12 mouse cellular contexts compared by ENCODE assay signal in the genomic region with DNA sequence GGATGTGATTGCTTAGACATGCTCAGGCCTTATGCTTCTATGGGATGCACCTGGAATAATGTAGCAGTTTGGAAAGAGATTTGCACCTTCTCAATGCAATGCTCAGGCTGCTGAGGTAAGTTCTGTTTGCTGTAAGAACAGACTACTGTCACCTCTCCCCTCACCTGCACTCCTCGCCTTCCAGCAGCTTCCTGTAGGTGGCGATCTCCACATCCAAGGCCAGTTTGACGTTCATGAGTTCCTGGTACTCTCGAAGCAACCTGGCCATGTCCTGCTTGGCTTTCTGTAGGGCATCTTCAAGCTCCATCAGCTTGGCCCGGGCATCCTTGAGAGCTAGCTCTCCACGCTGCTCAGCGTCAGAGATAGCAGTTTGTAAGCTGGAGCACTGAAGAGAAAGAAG. TPM values are rescaled to one million over a fixed set of nuclear protein-coding genes. Genes with fewer than 3 reads are reported as not detected.
A peak's percentile ranks its signal among the peaks of the same experiment; 100 is the strongest.
DNase-seq lines count a peak whose midpoint lies in the region; ATAC-seq and TF ChIP-seq lines count a peak whose summit lies in the region.
"Had no signal": no experiment of that assay in that cellular context is flagged by ENCODE, and none has a peak within 500 bp of the region (broad histone marks: within the 10 kb centered on the region; RNA-seq: fewer than 3 reads in every experiment).

No protein-coding gene starts in this region.

- no peaks in the 10 kb centered on the region for H3K27me3 ChIP-seq in kidney, embryonic 16.5 days (ENCODE audit: insufficient read depth, low read length)
- H3K27me3 ChIP-seq in thymus, adult 2 months (ENCODE audit: control insufficient read depth, insufficient read depth, low read length): no peaks in the 10 kb centered on the region
- peaks cover 2% of the 10 kb centered on the region; the same call in 1 of the 2 replicates for H3K27me3 ChIP-seq in hindbrain, embryonic 13.5 days
- H3K27me3 ChIP-seq: midbrain, embryonic 13.5 days had no signal

- TF ChIP-seq POLR2A in thymus, adult 2 months (IDR thresholded peaks at IDR 0.05; ENCODE audit: control insufficient read depth, extremely low read depth, insufficient read depth, low read length, poor library complexity): no peak
- no peak for TF ChIP-seq POLR2A in cortical plate, adult 2 months (IDR thresholded peaks at IDR 0.05; ENCODE audit: extremely low read depth, insufficient read depth, low read length)

- no peaks in the 10 kb centered on the region for H3K36me3 ChIP-seq in kidney, embryonic 16.5 days (ENCODE audit: insufficient read depth, low read length)
- H3K36me3 ChIP-seq in thymus, adult 2 months (ENCODE audit: control insufficient read depth, insufficient read depth, low read length): no peaks in the 10 kb centered on the region
- no peaks in the 10 kb centered on the region for H3K36me3 ChIP-seq in hindbrain, embryonic 13.5 days
- H3K36me3 ChIP-seq: limb, embryonic 12.5 days; midbrain, embryonic 13.5 days had no signal

- H3K4me1 ChIP-seq in kidney, embryonic 16.5 days (ENCODE audit: insufficient read depth, low read length): no peaks in the 10 kb centered on the region
- no peaks in the 10 kb centered on the region for H3K4me1 ChIP-seq in thymus, adult 2 months (replicated peaks; ENCODE audit: control insufficient read depth, insufficient read depth, low read length)
- no peaks in the 10 kb centered on the region for H3K4me1 ChIP-seq in cortical plate, adult 2 months (ENCODE audit: control insufficient read depth, insufficient read depth, low read length)
- H3K4me1 ChIP-seq in hindbrain, embryonic 13.5 days (replicated peaks): no peaks in the 10 kb centered on the region
- H3K4me1 ChIP-seq: midbrain, embryonic 13.5 days had no signal

- ATAC-seq in kidney, embryonic 16.5 days (ENCODE audit: low FRiP score, low TSS enrichment): no peak
- ATAC-seq in hindbrain, embryonic 13.5 days (ENCODE audit: low FRiP score): no peak
- ATAC-seq: midbrain, embryonic 13.5 days had no signal

- peak; percentile 45; the same call in 1 of the 2 replicates for TF ChIP-seq CTCF in thymus, adult 2 months (IDR thresholded peaks at IDR 0.05; ENCODE audit: borderline replicate concordance, control insufficient read depth, extremely low read depth, insufficient read depth, low read length, poor library complexity)
- TF ChIP-seq CTCF in cortical plate, adult 2 months (IDR thresholded peaks at IDR 0.05; ENCODE audit: extremely low read depth, insufficient read depth, low read length): peak; percentile 24; the same call in 1 of the 2 replicates

- WGBS in kidney, embryonic 16.5 days: 53% methylated on average over 7 of the region's 7 CpGs
- 45% methylated on average over 7 of the region's 7 CpGs for WGBS in thymus, adult 2 months
- WGBS in hindbrain, embryonic 13.5 days: 50% methylated on average over 7 of the region's 7 CpGs

- H3K4me3 ChIP-seq in kidney, embryonic 16.5 days (ENCODE audit: low read length): no peak overlapping the region
- H3K4me3 ChIP-seq in thymus, adult 2 months (ENCODE audit: control insufficient read depth, insufficient read depth, low read length): no peak overlapping the region
- no peak overlapping the region for H3K4me3 ChIP-seq in cortical plate, adult 2 months (ENCODE audit: insufficient read depth, low read length)
- H3K4me3 ChIP-seq in hindbrain, embryonic 13.5 days: no peak overlapping the region
- H3K4me3 ChIP-seq: limb, embryonic 12.5 days; midbrain, embryonic 13.5 days had no signal

- no peak overlapping the region for H3K4me2 ChIP-seq in kidney, embryonic 16.5 days (replicated peaks; ENCODE audit: low read depth, low read length)
- no peak overlapping the region for H3K4me2 ChIP-seq in hindbrain, embryonic 13.5 days
- H3K4me2 ChIP-seq: limb, embryonic 12.5 days; midbrain, embryonic 13.5 days had no signal

- DNase-seq in kidney, adult 18-20 months: peak; percentile 24
- peak; percentile 11 for DNase-seq in thymus, adult 2 months
- DNase-seq in thymus, postnatal 0 days (ENCODE audit: low spot score): no peak
- DNase-seq in thymus, postnatal 36 days: peak; percentile 10 to 11
- DNase-seq in layer of hippocampus, adult 18-20 months (ENCODE audit: low spot score in 2 of 2): no peak

- H3K27ac ChIP-seq in kidney, embryonic 16.5 days (ENCODE audit: low read length): no peak overlapping the region
- no peak overlapping the region for H3K27ac ChIP-seq in thymus, adult 2 months (ENCODE audit: control insufficient read depth, insufficient read depth, low read length)
- H3K27ac ChIP-seq in cortical plate, adult 2 months (ENCODE audit: insufficient read depth, low read length): no peak overlapping the region
- H3K27ac ChIP-seq in hindbrain, embryonic 13.5 days: no peak overlapping the region
- H3K27ac ChIP-seq: limb, embryonic 12.5 days; midbrain, embryonic 13.5 days had no signal

- H3K9me3 ChIP-seq in kidney, embryonic 16.5 days (ENCODE audit: low read length): no peaks in the 10 kb centered on the region
- H3K9me3 ChIP-seq in hindbrain, embryonic 13.5 days: no peaks in the 10 kb centered on the region
- H3K9me3 ChIP-seq: limb, embryonic 12.5 days; midbrain, embryonic 13.5 days had no signal

- no peak overlapping the region for H3K9ac ChIP-seq in kidney, embryonic 16.5 days (replicated peaks; ENCODE audit: low read length)
- no peak overlapping the region for H3K9ac ChIP-seq in hindbrain, embryonic 13.5 days
- H3K9ac ChIP-seq: limb, embryonic 12.5 days; midbrain, embryonic 13.5 days had no signal

RNA-seq across cellular contexts. Expression of gene Krt90, which starts 5.0 kb away (rescaled TPM):
- 0.10 and 0.15 TPM in 2 replicates for polyA plus RNA-seq in kidney, embryonic 16.5 days (2015; fragmentation: Nextera tagmentation; extraction: Ambion mirVana)
- 0.09 and 0.16 TPM in 2 replicates for polyA plus RNA-seq in thymus, adult 2 months (2012; rRNA removed)
- 0.06 and 0.18 TPM in 2 replicates for polyA plus RNA-seq in thymus, postnatal 0 days (2015; fragmentation: Nextera tagmentation; extraction: Ambion mirVana)
- 0.04 TPM in 1 of 2 replicates, not detected in the other for polyA plus RNA-seq in cortical plate, adult 2 months (2012; rRNA removed)
- polyA plus RNA-seq in hindbrain, embryonic 13.5 days (2015; fragmentation: Nextera tagmentation; extraction: Ambion mirVana): 0.08 TPM in 1 of 2 replicates, not detected in the other
- total RNA-seq in layer of hippocampus, adult 18-20 months (2021): not detected
- total RNA-seq: granulocyte monocyte progenitor cell, adult 5-6 weeks had no signal
- polyA plus RNA-seq: midbrain, embryonic 13.5 days had no signal

RNA-seq across cellular contexts. Expression of gene Krt75, which starts 5.9 kb away (rescaled TPM):
- polyA plus RNA-seq in kidney, embryonic 16.5 days (2015; fragmentation: Nextera tagmentation; extraction: Ambion mirVana): 0.27 and 0.32 TPM in 2 replicates
- polyA plus RNA-seq in thymus, adult 2 months (2012; rRNA removed): 0.49 and 0.82 TPM in 2 replicates
- 0.21 and 0.27 TPM in 2 replicates for polyA plus RNA-seq in thymus, postnatal 0 days (2015; fragmentation: Nextera tagmentation; extraction: Ambion mirVana)
- not detected in 2 replicates for polyA plus RNA-seq in cortical plate, adult 2 months (2012; rRNA removed)
- polyA plus RNA-seq in hindbrain, embryonic 13.5 days (2015; fragmentation: Nextera tagmentation; extraction: Ambion mirVana): 0.05 and 0.13 TPM in 2 replicates
- not detected for total RNA-seq in layer of hippocampus, adult 18-20 months (2021)
- total RNA-seq: granulocyte monocyte progenitor cell, adult 5-6 weeks had no signal
- polyA plus RNA-seq: intestine, embryonic 14.5 days had no signal

RNA-seq across cellular contexts. Expression of gene Krt82, which starts 17.3 kb away (rescaled TPM):
- polyA plus RNA-seq in kidney, embryonic 16.5 days (2015; fragmentation: Nextera tagmentation; extraction: Ambion mirVana): not detected in 2 replicates
- 0.05 and 0.13 TPM in 2 replicates for polyA plus RNA-seq in thymus, adult 2 months (2012; rRNA removed)
- 0.05 and 0.08 TPM in 2 replicates for polyA plus RNA-seq in thymus, postnatal 0 days (2015; fragmentation: Nextera tagmentation; extraction: Ambion mirVana)
- not detected in 2 replicates for polyA plus RNA-seq in cortical plate, adult 2 months (2012; rRNA removed)
- polyA plus RNA-seq in hindbrain, embryonic 13.5 days (2015; fragmentation: Nextera tagmentation; extraction: Ambion mirVana): not detected in 2 replicates
- total RNA-seq in layer of hippocampus, adult 18-20 months (2021): not detected
- total RNA-seq: granulocyte monocyte progenitor cell, adult 5-6 weeks had no signal
- polyA plus RNA-seq: intestine, embryonic 14.5 days; limb, embryonic 12.5 days; midbrain, embryonic 13.5 days had no signal

RNA-seq across cellular contexts. Expression of gene Krt84, which starts 35.2 kb away (rescaled TPM):
- not detected in 2 replicates for polyA plus RNA-seq in kidney, embryonic 16.5 days (2015; fragmentation: Nextera tagmentation; extraction: Ambion mirVana)
- polyA plus RNA-seq in thymus, adult 2 months (2012; rRNA removed): 2.2 and 2.9 TPM in 2 replicates
- 0.29 and 0.31 TPM in 2 replicates for polyA plus RNA-seq in thymus, postnatal 0 days (2015; fragmentation: Nextera tagmentation; extraction: Ambion mirVana)
- not detected in 2 replicates for polyA plus RNA-seq in cortical plate, adult 2 months (2012; rRNA removed)
- polyA plus RNA-seq in hindbrain, embryonic 13.5 days (2015; fragmentation: Nextera tagmentation; extraction: Ambion mirVana): 0.16 TPM in 1 of 2 replicates, not detected in the other
- not detected for total RNA-seq in layer of hippocampus, adult 18-20 months (2021)
- total RNA-seq: granulocyte monocyte progenitor cell, adult 5-6 weeks had no signal
- polyA plus RNA-seq: intestine, embryonic 14.5 days; limb, embryonic 12.5 days; midbrain, embryonic 13.5 days had no signal

RNA-seq across cellular contexts. Expression of gene Gm49425, which starts 50.7 kb away (rescaled TPM):
- polyA plus RNA-seq in kidney, embryonic 16.5 days (2015; fragmentation: Nextera tagmentation; extraction: Ambion mirVana): not detected in 2 replicates
- 0.17 and 0.24 TPM in 2 replicates for polyA plus RNA-seq in thymus, adult 2 months (2012; rRNA removed)
- 0.13 and 0.39 TPM in 2 replicates for polyA plus RNA-seq in thymus, postnatal 0 days (2015; fragmentation: Nextera tagmentation; extraction: Ambion mirVana)
- not detected in 2 replicates for polyA plus RNA-seq in cortical plate, adult 2 months (2012; rRNA removed)
- polyA plus RNA-seq in hindbrain, embryonic 13.5 days (2015; fragmentation: Nextera tagmentation; extraction: Ambion mirVana): not detected in 2 replicates
- not detected for total RNA-seq in layer of hippocampus, adult 18-20 months (2021)
- total RNA-seq: granulocyte monocyte progenitor cell, adult 5-6 weeks had no signal
- polyA plus RNA-seq: intestine, embryonic 14.5 days; limb, embryonic 12.5 days; midbrain, embryonic 13.5 days had no signal

Comparison
In these comparisons a context has a peak if more than half of its experiments do, and no peak if none do; other contexts are left out.
1. DNase-seq: peak in kidney, adult 18-20 months (single experiment), thymus, adult 2 months (single experiment) and thymus, postnatal 36 days (2 of 2); none in thymus, postnatal 0 days (single experiment) and layer of hippocampus, adult 18-20 months (0 of 2).